Mouse (Mus musculus): Measurements from ENCODE around the gene Haao.
"Not testable (repeated sequence)": the region's sequence is repeated elsewhere in the genome, so short reads cannot be mapped to it uniquely, and the experiment has no call there.

Haao gene

DNA sequence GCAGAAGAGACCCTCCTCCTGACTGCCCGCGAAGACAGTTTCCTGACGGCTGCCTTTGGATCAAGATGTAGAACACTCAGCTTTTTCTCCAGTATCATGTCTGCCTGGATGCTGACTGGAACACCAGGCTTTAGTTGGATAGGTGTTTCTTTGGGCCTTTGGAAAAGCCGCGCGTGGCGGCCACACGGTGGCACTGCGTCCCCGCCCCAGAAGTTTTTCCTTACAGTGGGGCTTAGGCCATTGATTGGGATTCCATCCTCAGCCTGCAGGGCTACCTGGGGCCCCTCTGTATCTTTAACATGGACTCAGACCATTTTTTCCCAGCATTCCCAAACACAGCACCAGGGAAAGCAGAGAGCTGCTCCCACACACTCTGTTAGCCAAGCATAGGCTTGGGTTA is 18.8 kb upstream of the Haao start:
- peak; percentile 67 for DNase-seq (ENCODE audit: extremely low read depth, insufficient read length, low spot score)

DNA sequence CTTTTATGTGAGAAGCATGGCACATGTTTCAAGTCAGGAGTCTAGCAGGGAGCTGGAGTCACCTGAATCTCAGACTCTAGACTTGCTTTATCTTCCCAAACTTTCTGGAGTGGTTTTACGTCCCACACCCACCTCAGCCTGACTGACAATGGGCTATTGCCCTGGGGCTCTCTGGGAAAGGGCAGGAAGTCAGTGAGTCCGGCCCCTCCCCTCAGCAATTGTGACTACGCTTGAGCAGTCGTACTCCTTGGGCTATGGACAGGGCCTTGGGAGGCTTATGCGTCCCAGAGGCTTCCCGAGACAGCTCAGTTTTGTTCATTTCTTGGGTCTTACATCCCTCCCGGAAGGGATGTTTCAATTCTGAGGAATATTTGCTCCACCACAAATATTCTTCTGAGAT is 17.6 kb upstream of the Haao start:
- DNase-seq (ENCODE audit: extremely low read depth, insufficient read length, low spot score) = no peak

DNA sequence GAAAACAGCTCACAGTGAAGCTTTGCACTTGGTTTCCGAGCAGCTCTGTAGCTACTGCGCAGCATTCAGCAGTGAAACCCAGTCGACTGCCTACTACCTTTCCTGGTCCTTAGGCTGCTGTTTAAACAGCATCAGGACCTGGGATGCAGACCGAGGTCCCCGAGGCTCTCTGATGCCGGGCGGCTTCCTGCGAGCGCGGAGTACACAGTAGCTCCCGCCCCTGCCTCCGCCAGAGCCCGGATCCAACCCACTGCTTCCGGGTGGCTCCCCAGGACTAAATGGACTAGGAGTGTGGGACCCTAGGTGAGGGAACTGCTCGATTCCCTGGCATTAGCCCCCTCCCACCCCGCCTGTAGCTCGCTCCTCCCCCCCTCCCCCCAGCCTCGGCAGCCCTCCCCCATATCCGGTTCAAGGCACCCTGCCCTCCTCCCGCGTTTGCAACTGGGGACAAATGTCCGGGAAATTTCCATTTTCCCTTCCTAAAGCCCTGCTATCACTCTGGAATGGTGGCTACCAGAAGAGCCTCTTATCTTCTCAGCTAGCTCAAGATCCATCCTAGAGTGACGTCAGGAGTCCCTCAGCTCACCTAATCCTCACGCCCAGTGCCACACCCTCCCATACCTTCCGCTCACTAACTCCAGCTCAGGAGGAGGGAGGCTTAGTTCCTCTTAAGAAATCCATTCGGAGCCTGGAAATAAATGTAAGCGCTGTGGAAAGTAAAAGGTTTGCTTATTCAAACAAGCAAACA is 14.5 kb upstream of the Haao start:
- no peak for DNase-seq (ENCODE audit: extremely low read depth, insufficient read length, low spot score)

DNA sequence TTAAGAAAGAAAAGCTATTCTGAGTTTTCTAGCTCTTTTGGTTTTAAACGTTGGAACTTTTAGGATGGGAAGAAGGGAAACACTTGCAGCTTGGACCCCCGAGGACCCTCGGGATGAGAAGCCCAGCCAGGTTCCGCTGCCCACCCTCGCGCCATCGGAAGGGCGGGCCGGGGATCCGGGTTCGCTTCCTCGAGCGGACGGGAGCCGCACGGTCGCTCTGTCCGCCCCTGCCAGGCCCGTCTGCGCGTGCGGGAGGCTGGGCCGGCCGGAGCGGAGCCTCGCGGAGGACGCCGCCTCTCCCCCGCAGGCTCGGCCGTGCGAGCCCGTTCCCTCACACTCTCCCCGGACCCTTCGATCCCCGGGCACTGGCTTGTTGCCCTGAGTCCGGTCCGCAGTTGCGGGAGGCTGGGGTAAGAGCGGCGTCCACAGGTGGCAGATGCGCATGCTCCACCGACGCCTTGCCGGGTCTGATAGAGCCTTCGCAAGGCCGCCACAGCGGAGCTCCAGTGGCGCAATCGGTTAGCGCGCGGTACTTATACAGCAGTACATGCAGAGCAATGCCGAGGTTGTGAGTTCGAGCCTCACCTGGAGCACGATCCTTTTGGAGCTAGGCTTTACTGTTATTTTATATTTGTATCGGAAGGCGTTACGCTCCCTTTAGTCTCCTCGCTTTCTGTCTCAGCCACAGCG is 13.8 kb upstream of the Haao start:
- peak; percentile 99 for DNase-seq (ENCODE audit: extremely low read depth, insufficient read length, low spot score)

DNA sequence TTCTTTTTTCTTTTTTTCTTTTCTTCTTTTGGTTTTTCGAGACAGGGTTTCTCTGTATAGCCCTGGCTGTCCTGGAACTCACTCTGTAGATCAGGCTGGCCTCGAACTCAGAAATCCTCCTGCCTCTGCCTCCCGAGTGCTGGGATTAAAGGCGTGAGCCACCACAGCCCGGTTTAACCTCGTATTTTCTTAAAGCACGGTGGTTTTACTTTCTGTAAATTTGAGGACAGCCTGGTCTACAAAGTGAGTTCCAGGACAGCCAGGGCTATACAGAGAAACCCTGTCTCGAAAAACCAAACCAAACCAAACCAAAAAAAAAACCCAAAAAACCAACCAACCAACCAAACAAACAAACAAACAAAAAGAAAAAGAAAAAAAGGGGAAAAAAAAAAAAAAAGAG is 13.2 kb upstream of the Haao start:
- DNase-seq (ENCODE audit: extremely low read depth, insufficient read length, low spot score) = not testable (repeated sequence)

DNA sequence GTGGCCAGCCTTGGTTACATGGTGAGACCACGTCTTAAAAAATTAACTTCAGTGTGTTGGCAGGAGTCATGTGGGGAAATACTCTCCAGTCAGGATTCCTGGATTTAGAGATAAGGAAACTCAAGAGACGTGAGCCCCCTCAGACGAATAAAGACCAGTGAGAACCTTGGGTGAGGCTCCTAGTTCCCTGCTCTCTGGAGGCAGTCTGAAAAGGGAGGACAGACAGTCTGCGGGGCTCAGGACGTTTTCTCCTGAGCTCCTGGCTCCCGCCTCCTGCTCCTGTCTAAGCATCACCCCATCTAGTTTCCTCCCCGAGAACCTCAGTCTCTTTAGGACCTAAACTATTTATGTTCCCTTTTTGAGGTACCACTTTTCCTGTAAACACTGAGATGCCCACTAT is 12.5 kb upstream of the Haao start:
- DNase-seq (ENCODE audit: extremely low read depth, insufficient read length, low spot score) = no peak

DNA sequence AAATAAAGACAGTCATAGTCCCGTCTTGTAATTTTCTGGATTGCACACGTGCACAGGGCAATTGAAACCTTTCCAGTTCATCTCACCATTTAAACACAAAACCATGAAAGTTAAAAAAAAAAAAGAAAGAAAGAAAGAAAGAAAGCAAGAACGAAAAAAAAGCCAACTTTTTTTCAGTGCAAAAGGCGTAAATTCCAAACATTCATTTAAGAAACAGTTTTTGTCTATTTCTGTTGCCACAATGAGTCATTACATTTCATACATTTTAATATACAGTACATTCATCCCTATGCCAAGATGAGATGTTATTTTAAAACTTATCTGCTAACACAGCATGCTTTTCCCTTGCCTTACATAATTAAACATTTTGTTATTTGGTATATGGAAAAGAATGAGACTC is 11.9 kb upstream of the Haao start:
- no peak for DNase-seq (ENCODE audit: extremely low read depth, insufficient read length, low spot score)

DNA sequence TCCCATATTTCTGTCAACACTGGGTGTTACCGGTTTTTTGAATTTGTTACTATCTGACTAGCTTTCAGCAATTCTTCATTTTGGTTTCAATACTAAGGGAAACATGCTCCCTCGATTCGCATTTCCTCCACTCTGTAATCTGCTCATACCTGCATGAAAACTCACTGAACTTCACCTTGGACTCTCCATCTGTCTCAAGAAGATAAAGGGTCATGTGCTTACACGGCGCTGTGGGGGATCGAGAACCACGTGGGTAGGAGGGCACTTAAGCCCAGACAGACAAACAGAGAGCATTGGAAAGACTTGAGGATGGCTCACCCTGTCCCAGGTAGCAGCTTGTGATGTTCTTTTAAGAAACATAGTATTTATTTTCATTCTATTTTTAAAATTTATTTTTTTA is 10.7 kb upstream of the Haao start:
- DNase-seq (ENCODE audit: extremely low read depth, insufficient read length, low spot score) = no peak

DNA sequence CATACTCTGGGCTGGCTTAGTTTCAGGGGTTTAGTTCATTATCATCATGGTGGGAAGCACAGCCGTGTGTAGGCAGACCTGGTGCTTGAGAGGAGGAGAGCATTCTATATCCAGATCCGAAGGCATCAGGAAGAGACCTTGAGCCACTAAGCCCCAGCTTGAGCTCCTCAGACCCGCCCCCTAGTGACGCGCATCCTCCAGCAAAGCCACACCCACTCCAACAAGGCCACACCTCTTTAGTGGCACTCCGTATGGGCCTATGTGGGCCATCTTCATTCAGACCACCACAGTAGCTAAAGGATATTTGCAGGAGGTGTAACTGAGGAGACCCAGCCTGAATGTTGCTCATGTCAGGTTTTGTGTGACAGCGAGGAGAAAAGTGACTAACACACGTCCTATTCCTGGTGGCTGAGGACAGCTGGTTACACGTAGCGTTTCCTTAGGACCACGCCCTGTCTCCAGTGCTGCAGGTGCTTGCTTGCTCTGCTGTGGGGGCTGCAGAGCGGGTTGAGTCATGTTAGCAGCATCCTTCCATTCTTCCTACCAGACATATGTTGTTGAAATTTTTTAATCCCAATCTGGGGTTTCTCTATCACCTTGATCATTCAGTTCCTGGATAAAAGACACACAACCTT is 6.6 kb upstream of the Haao start:
- peak; percentile 57 for DNase-seq (ENCODE audit: extremely low read depth, insufficient read length, low spot score)

DNA sequence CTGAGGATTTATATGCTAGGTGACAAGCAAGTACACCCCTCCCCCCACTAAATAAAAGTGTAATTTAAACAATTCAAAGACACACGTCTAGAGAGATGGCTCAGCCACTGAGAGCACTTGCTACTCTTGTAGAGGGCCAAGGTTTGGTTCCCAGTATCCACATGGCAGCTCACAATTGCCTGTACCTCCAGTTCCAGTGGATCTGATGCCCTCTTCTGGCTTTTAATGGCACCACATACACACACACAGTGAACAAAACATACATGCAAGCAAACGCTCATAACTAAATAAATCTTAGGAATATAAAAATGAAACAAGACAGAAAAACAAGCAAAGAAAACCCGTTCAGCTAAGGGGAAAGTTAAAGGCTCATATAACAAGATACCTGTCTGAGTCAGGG is 6.1 kb upstream of the Haao start:
- DNase-seq (ENCODE audit: extremely low read depth, insufficient read length, low spot score) = no peak

DNA sequence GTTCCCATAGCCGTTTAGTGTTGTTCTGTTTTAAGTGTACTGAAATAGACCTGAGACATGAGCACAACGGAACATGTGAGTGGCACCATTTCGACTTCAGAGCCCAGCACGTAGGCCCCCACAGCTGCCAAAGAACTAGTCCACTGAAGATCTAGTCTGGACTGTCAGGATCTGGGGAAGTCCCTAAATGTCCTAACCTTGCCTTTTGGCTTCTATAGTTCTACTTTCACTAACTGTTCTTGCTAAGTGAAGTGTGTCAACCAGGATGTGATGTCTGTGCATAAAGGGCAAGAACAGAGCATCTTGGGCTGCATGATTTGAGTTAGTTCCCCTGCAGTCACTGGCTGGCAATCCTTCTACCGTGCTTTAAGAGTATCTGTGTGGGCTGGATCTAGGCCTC is 3.1 kb upstream of the Haao start:
- no peak for DNase-seq (ENCODE audit: extremely low read depth, insufficient read length, low spot score)

DNA sequence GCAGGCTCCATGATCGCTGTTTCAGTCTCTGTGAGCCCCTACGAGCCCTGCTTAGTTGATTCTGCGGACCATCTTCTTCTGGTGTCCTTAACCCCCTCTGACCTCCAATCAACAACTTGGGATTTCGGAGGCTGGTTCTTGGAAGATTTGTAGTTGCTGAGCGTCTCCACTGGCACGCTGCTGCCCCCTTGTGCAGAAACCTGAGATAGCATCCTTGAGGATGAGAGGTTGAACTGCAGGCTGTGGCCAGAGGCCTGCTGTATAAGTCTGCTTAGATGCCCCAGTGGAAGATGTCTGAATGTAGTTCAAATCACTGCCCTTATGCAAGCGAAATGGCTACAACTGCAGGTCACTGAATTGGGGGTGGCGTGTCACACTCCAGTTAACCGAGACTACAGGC is 2.7 kb upstream of the Haao start:
- peak; percentile 72 for DNase-seq (ENCODE audit: extremely low read depth, insufficient read length, low spot score)

DNA sequence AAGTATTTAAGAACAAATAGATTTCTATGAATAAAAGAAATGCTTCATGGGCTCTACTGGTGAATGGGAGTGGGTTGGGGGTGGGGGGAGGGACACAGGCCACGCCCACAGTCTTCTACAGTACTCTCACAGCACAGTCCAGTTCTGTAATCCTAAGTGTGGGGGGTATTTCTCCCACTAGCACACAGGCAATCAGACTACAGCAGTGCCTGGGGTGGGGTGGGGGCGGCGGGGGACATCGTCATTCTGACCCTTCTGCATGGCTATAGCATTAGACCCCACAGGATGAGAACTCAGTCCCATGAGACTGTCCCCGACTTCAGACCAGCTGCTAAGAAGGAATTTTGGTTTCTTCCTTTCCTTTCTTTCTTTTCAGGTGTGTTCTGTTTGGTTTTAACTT is 2.0 kb upstream of the Haao start:
- no peak for DNase-seq (ENCODE audit: extremely low read depth, insufficient read length, low spot score)

DNA sequence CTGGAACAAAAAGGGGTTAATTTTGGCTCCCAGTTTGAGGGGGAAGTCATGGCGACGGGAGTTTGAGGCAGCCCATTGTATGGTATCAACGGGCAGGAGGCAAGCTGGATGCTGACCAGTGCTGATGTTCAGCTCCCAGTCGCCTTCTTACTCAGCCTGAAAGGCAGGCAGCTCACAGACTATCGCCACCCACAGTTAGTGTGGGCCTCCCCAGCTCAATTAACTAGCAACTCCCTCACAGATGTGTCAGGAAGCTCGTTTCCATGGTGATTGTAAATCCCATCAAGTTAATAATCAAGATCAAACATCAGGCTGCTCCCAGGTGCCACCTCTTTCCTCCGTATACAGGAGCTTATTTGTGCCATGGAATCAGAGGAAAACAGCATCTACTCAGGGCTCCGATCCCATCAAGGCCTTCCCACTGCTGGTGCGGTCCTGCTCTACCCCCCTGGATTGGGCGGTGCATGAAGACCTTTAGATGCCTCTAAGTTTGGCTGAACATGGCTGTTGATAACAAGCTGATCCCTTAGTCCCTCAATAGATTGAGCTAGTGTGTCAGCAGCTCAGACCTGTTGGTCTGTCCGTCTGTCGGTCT is 1.4 kb upstream of the Haao start:
- no peak for DNase-seq (ENCODE audit: extremely low read depth, insufficient read length, low spot score)

DNA sequence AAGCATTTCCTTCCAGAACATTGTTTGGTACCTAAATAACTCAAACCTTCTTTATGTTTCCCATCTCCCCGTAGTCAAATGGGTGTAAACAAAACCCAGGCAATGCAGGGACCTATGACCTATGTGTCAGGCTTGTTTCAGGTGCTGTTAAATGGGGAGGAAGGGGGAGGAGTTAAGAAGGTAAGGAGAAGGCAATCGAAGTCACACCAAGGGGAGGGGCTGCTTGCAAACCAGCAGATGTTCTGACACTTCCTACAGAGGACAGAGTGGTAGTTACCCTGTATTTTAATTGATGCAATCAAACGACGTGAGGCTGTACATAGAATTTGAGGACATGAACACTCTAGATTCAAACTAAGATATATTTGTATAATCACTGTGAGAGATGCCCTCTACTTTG is 719 bp upstream of the Haao start:
- DNase-seq (ENCODE audit: extremely low read depth, insufficient read length, low spot score) = no peak

DNA sequence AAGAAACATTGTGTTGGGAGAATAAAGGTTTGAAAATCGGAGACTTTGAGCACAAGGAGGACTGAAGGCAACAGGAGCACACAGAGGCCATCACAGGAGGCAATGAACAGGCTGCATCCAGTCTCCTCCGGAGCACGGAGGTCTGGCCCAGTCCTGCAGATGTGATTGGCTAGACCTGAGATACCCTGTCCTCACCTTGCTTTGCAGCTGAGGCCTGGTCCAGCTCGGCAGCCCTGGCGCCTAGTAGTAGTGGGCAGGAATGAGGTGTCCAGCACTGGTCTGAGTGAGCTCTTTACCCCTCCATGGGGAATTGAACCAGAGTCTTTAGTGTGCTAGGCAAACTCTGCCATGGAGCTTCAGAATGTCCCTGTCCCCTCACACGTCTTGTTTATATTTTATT is 663 bp downstream of the Haao start:
- DNase-seq (ENCODE audit: extremely low read depth, insufficient read length, low spot score) = no peak

DNA sequence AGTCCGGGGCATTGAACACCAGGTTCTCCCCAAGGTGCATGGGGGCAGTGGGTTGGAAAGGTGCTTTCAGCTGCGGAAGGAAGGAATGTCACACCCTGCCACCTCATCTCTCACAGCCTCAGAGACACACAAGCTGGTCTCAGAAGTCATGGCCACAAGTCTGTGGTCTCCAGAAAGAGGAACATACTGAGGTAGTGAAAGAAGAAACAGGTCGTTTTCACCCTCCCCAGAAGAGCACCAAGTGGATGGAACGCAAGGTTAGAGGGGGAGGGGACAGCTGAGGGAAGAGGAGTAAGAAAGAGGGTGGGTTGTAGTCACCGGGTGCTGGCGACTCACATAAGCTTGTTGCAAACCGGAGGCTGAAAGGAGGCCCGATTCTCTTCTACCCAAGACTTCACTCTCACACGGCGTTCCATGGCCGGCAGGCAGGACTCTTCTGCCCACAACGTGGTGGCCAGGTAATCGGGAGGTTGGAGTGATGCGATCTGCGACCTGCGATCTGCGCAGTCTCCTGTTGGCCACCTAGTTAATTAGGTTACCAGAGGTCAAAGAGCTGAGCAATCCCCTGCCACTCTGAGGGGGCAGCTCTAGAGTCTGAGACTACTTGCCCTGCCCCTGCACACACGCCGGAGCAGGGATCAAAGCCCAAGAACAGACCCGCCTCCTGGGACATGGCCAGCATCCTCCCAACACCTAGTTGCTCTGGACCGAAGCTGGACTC is 1.3 kb downstream of the Haao start:
- no peak for DNase-seq (ENCODE audit: extremely low read depth, insufficient read length, low spot score)

DNA sequence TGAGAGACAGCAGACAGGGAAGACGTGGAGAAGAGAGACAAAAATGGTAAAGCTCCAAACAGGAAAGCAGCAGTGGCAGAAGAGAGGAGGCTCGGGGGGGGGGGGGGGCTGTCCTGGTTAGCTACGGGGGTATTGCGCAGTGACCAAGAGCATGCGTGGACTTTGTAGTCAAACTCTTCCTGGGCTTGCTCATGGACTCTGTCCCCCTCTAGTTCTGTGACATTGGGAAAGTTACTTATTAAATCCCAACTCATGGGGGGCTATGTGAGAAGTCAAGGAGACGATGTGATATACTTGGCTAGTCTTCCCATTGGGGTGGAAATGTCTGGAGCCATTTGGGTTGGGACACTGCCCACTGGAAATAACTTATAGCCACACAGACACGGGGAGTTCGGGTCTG is 2.2 kb downstream of the Haao start:
- DNase-seq (ENCODE audit: extremely low read depth, insufficient read length, low spot score) = no peak

DNA sequence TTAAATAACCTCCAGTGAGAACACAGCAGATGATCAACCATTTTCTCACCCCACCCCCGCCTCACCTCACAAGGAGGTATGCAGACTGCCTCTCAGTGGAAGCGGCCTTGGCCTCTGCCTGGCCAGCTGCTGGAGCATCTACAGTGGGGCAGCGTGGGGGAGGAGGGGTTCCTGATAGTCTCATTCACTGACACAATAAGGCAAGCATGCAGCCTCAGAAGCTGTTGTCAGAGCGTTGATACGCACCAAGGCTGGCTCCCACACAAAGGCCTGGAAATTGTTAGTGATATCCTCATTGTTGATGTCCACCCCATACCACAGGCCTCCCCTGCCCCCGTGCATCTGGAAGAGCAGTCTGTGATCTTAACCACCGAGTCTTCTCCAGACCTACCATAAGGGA is 4.0 kb downstream of the Haao start:
- DNase-seq (ENCODE audit: extremely low read depth, insufficient read length, low spot score) = no peak

DNA sequence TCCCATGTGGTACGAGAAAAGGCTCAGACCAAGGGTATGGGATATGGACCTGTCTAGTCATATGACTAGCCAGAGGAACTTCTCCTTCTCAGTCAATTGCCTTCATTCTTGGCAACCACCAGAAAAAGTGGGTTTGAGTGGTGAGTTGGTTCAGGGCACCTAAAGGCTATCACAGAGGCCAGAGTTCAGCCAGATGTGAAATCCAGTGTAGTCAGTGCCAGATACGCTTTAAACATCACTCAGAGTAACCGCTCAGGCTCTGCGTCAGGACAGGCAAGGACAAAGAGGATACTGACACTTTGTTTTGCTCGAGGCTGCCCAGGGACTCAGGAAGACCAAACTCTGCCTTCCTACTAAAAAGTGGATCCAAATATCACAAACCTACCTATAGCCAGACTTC is 6.8 kb downstream of the Haao start:
- DNase-seq (ENCODE audit: extremely low read depth, insufficient read length, low spot score) = no peak

DNA sequence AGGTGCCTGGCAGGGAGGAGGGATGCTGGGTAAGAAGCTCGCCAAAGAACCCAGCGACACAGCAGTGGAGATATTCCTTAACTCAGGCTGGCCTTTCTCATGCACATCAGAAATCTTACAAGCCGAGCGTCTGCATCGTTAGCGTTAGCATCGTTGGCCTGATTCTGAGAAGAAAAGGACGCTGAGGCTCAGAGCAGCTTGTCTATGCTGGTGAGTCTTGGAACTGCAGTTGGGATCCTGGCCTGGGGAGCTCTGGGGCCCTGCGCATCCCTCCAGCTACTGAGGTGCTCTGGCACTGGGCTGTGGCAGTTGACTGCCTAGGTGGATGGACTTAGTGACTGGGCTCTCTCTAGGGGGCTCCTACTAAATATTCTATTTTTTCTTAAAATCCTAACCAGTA is 8.6 kb downstream of the Haao start:
- no peak for DNase-seq (ENCODE audit: extremely low read depth, insufficient read length, low spot score)

Data from 3134 (cell line).